Comparison of ENCODE assay signal across 17 mouse cellular contexts in genomic region chr1:191303736-191304135, GRCm38 (mm10). TPM values are rescaled to one million over a fixed set of nuclear protein-coding genes. Genes with fewer than 3 reads are reported as not detected.
"Had no signal": no experiment of that assay in that cellular context is flagged by ENCODE, and none has a peak within 500 bp of the region (broad histone marks: within the 10 kb centered on the region; RNA-seq: fewer than 3 reads in every experiment).

No protein-coding gene starts in this region.

- H3K4me1 ChIP-seq: liver, embryonic 13.5 days; midbrain, embryonic 13.5 days; neural tube, embryonic 13.5 days had no signal

- DNase-seq: kidney, adult 2 months; layer of hippocampus, adult 9-11 months; liver, embryonic 13.5 days; retina, postnatal 1 day; thymus, adult 18-20 months; thymus, postnatal 36 days had no signal

- H3K9ac ChIP-seq: liver, embryonic 13.5 days; lung, embryonic 15.5 days; midbrain, embryonic 13.5 days; neural tube, embryonic 13.5 days had no signal

- H3K9me3 ChIP-seq: liver, embryonic 13.5 days; lung, embryonic 15.5 days; midbrain, embryonic 10.5 days; neural tube, embryonic 13.5 days had no signal

- H3K36me3 ChIP-seq: liver, embryonic 13.5 days; lung, embryonic 15.5 days had no signal

- H3K4me3 ChIP-seq: layer of hippocampus, adult 2 months; left cerebral cortex, adult 2 months; liver, embryonic 13.5 days; lung, embryonic 15.5 days; megakaryocyte, embryonic 14.5 days; midbrain, embryonic 10.5 days; midbrain, embryonic 13.5 days; myocyte; neural tube, embryonic 13.5 days had no signal

- H3K27ac ChIP-seq: kidney, postnatal 0 days; layer of hippocampus, adult 2 months; left cerebral cortex, adult 2 months; liver, embryonic 13.5 days; lung, embryonic 15.5 days; midbrain, embryonic 10.5 days; midbrain, embryonic 13.5 days; neural tube, embryonic 13.5 days had no signal

- ATAC-seq: midbrain, embryonic 13.5 days; midbrain, embryonic 16.5 days had no signal

- H3K27me3 ChIP-seq: liver, embryonic 13.5 days; lung, embryonic 15.5 days; midbrain, embryonic 13.5 days; neural tube, embryonic 13.5 days had no signal

- H3K4me2 ChIP-seq: liver, embryonic 13.5 days; lung, embryonic 15.5 days; midbrain, embryonic 13.5 days; neural tube, embryonic 13.5 days had no signal

RNA-seq across cellular contexts. Expression of gene Nenf, which starts 14.3 kb away (rescaled TPM):
- total RNA-seq: neutrophil, adult 5-6 weeks had no signal
